Mouse (Mus musculus): ENCODE measurements around the gene Cenpa.
"Not testable (repeated sequence)": the region's sequence is repeated elsewhere in the genome, so short reads cannot be mapped to it uniquely, and the experiment has no call there.

The Cenpa gene

GRCm38 (mm10) chr5:30646036-30646435 lies 20.5 kb upstream of the Cenpa start:
- DNase-seq (ENCODE audit: low read depth, low spot score) = no peak

- no peak for DNase-seq (ENCODE audit: low read depth, low spot score)
Observed at GRCm38 (mm10) chr5:30647396-30647795, 19.2 kb upstream of the Cenpa start.

GRCm38 (mm10) chr5:30647815-30648560 lies 18.6 kb upstream of the Cenpa start, which contains the start of gene Slc35f6:
Gene Slc35f6, plus strand, starts transcription at chr5:30647933.
- DNase-seq (ENCODE audit: low read depth, low spot score) = peak; percentile 65

GRCm38 (mm10) chr5:30649558-30649957 lies 17.0 kb upstream of the Cenpa start:
- DNase-seq (ENCODE audit: low read depth, low spot score) = no peak

- DNase-seq (ENCODE audit: low read depth, low spot score) = no peak
Observed at GRCm38 (mm10) chr5:30650756-30651155, 15.8 kb upstream of the Cenpa start.

GRCm38 (mm10) chr5:30651554-30651953 lies 15.0 kb upstream of the Cenpa start:
- DNase-seq (ENCODE audit: low read depth, low spot score) = no peak

- no peak for DNase-seq (ENCODE audit: low read depth, low spot score)
Observed at GRCm38 (mm10) chr5:30653246-30653645, 13.3 kb upstream of the Cenpa start.

- DNase-seq (ENCODE audit: low read depth, low spot score) = no peak
Observed at GRCm38 (mm10) chr5:30655042-30655441, 11.5 kb upstream of the Cenpa start.

GRCm38 (mm10) chr5:30655526-30656195 lies 10.9 kb upstream of the Cenpa start:
- no peak for DNase-seq (ENCODE audit: low read depth, low spot score)

- no peak for DNase-seq (ENCODE audit: low read depth, low spot score)
Observed at GRCm38 (mm10) chr5:30659042-30659441, 7.5 kb upstream of the Cenpa start.

- no peak for DNase-seq (ENCODE audit: low read depth, low spot score)
Observed at GRCm38 (mm10) chr5:30660278-30660677, 6.3 kb upstream of the Cenpa start.

GRCm38 (mm10) chr5:30660813-30661212 lies 5.8 kb upstream of the Cenpa start:
- no peak for DNase-seq (ENCODE audit: low read depth, low spot score)

GRCm38 (mm10) chr5:30665360-30665759 lies 1.2 kb upstream of the Cenpa start:
- no peak for DNase-seq (ENCODE audit: low read depth, low spot score)

GRCm38 (mm10) chr5:30665968-30666367 lies 609 bp upstream of the Cenpa start:
- peak; percentile 70 for DNase-seq (ENCODE audit: low read depth, low spot score)

GRCm38 (mm10) chr5:30667215-30667614 lies 638 bp downstream of the Cenpa start:
- no peak for DNase-seq (ENCODE audit: low read depth, low spot score)

GRCm38 (mm10) chr5:30667686-30668085 lies 1.1 kb downstream of the Cenpa start:
- DNase-seq (ENCODE audit: low read depth, low spot score) = no peak

- DNase-seq (ENCODE audit: low read depth, low spot score) = no peak
Observed at GRCm38 (mm10) chr5:30668637-30669495, 2.3 kb downstream of the Cenpa start.

GRCm38 (mm10) chr5:30669496-30669830 lies 2.9 kb downstream of the Cenpa start:
- DNase-seq (ENCODE audit: low read depth, low spot score) = no peak

- DNase-seq (ENCODE audit: low read depth, low spot score) = no peak
Observed at GRCm38 (mm10) chr5:30670091-30670490, 3.5 kb downstream of the Cenpa start.

- no peak for DNase-seq (ENCODE audit: low read depth, low spot score)
Observed at GRCm38 (mm10) chr5:30674001-30674400, 7.4 kb downstream of the Cenpa start.

- DNase-seq (ENCODE audit: low read depth, low spot score) = no peak
Observed at GRCm38 (mm10) chr5:30676800-30677199, 10.2 kb downstream of the Cenpa start.

- not testable (repeated sequence) for DNase-seq (ENCODE audit: low read depth, low spot score)
Observed at GRCm38 (mm10) chr5:30678069-30678468, 11.5 kb downstream of the Cenpa start.
